Mouse (Mus musculus) kidney, adult 2 months (tissue): ENCODE data around the gene Rb1.

Experiments used
- CTCF ChIP-seq: fragments of 200-500 bp; conservative IDR thresholded peaks from 2 replicates; pipeline ENCODE4 v1.5.1; 2011; ENCODE audit warnings: low read depth, mild to moderate bottlenecking, control low read depth, low read length, moderate library complexity, mixed read lengths; ENCODE audit not compliant: insufficient read depth, insufficient read length
- POLR2A ChIP-seq: fragments of 200-500 bp; IDR thresholded peaks from one replicate; pipeline ENCODE4 v1.6.1; 2011; ENCODE audit warnings: low read depth, low read length, control low read depth

DNA sequence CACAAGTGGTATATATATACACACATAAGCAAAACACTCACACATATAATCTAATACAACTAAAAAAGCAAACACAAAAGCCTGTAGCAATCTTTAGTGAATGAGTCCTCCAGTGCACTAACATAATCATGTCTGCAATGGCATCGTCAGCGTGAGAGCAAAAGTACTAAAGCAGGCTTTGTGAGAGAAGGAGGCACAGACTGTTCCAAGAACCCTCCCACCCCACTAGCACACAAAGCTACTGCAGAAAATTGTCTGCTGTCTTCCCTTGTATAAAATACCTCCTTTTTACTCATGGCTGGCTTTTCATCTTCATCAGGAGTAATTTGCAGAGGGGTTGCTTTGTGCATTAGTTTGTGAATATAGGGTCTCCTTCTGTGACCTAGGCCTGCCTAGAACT is 73.3 kb downstream of the Rb1 start:
- TF ChIP-seq POLR2A: no peak
- TF ChIP-seq CTCF: no peak
